Mouse (Mus musculus): Measurements from ENCODE around the gene Ercc2. TPM values are rescaled to one million over a fixed set of nuclear protein-coding genes. Genes with fewer than 3 reads are reported as not detected.
A peak's percentile ranks its signal among the peaks of the same experiment; 100 is the strongest.

The Ercc2 gene
- polyA plus RNA-seq, 1 experiment from 2014 or later = 22.8 TPM

- peaks cover 36% of the 10 kb centered on the region for H3K4me1 ChIP-seq
- WGBS = under 1% methylated on average over 31 of the region's 31 CpGs
- H3K9ac ChIP-seq (replicated peaks) = peak overlapping the region; percentile 65
- H3K27ac ChIP-seq (replicated peaks) = peak overlapping the region; percentile 87
- H3K36me3 ChIP-seq = peaks cover 13% of the 10 kb centered on the region
- no peaks in the 10 kb centered on the region for H3K9me3 ChIP-seq
- peak overlapping the region; percentile 82 for H3K4me2 ChIP-seq (replicated peaks)
- peak; percentile 95 for ATAC-seq (replicated peaks)
- H3K27me3 ChIP-seq = 0 out of 2 replicates have a peak, but pooled peaks cover 8% of the 10 kb centered on the region
- H3K4me3 ChIP-seq = peak overlapping the region; percentile 60
Measured at GRCm38 (mm10) chr7:19344938-19345471, 36.8 kb upstream of the Ercc2 start.

DNA sequence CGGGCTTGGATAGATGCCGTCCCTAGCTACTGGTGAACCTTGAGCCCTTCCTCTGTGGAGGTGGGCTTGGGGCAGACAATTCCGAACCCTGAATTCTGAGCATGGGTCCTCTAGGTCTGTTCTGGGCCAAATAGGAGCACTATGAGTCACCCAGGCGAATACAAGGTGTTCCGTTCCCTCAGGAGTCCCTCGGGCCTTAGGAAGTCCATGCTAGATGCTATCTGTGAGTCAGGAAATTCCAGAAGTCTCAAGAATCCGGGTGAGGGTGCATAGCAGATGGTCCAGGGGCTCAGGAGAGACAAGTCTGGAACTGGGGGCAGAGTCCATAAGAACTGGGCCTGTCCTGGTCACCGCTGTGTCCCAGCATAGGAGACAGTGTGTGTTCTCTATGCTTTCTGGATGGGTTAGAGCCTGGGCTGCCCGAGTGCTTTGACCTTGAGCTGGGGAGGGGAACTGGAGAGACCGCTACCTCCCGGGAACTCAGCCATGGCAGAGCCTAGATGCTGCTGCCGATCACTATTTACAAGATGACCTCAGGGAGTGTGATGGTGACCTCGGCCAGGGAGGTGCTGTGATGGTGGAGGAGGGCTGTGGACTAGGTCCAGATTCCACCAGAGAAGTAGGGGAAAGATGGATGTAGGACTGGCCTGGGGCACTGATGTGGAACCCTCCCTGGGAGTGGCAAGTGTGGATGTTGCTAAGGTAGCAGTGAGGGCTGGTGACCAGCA, 32.5 kb upstream of the Ercc2 start:
- ATAC-seq (replicated peaks) = no peak
- 91% methylated on average over 13 of the region's 13 CpGs for WGBS
- Histone ChIP-seq H3K9ac (replicated peaks) (no peak overlapping the region), H3K4me2 (replicated peaks) (no peak overlapping the region), H3K9me3 (no peaks in the 10 kb centered on the region), H3K4me1 (peaks cover 13% of the 10 kb centered on the region), H3K36me3 (peaks cover 47% of the 10 kb centered on the region), H3K4me3 (no peak overlapping the region), H3K27ac (replicated peaks) (no peak overlapping the region), H3K27me3 (no peaks in the 10 kb centered on the region)

GRCm38 (mm10) chr7:19350221-19350620, 31.6 kb upstream of the Ercc2 start:
- WGBS = 95% methylated on average over 8 of the region's 8 CpGs
- Histone ChIP-seq H3K4me2 (replicated peaks) (no peak overlapping the region), H3K27me3 (no peaks in the 10 kb centered on the region), H3K9me3 (no peaks in the 10 kb centered on the region), H3K36me3 (peaks cover 55% of the 10 kb centered on the region), H3K4me3 (no peak overlapping the region), H3K27ac (replicated peaks) (no peak overlapping the region), H3K4me1 (peaks cover 9% of the 10 kb centered on the region), H3K9ac (replicated peaks) (no peak overlapping the region)
- no peak for ATAC-seq (replicated peaks)

DNA sequence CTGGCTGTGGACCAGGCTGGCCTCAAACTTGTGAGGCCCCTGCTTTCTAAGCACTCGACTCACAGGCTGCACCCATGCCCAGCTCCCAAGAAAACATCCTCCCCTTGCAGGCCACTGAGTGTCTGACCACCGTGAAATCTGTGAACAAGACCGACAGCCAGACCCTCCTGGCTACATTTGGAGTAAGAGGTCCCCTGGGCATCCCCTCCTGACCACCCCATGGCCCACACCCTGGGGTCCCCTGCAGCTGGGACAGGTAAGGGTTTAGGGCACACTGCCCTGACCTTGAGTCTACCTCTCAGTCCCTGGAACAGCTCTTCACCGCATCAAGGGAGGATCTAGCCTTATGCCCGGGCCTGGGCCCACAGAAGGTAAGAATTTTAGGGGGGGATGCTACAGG, 26.8 kb upstream of the Ercc2 start:
- H3K27ac ChIP-seq (replicated peaks) = no peak overlapping the region
- no peak for ATAC-seq (replicated peaks)
- no peaks in the 10 kb centered on the region for H3K27me3 ChIP-seq
- WGBS = 93% methylated on average over 5 of the region's 5 CpGs
- H3K4me2 ChIP-seq (replicated peaks) = no peak overlapping the region
- H3K4me3 ChIP-seq = no peak overlapping the region
- no peak overlapping the region for H3K9ac ChIP-seq (replicated peaks)
- H3K4me1 ChIP-seq = peaks cover 14% of the 10 kb centered on the region
- peaks cover 52% of the 10 kb centered on the region for H3K36me3 ChIP-seq
- H3K9me3 ChIP-seq = no peaks in the 10 kb centered on the region

GRCm38 (mm10) chr7:19356311-19356710, 25.5 kb upstream of the Ercc2 start:
- 85% methylated on average over 10 of the region's 10 CpGs for WGBS
- no peak for ATAC-seq (replicated peaks)
- Histone ChIP-seq H3K4me3 (no peak overlapping the region), H3K4me1 (peaks cover 27% of the 10 kb centered on the region), H3K4me2 (replicated peaks) (no peak overlapping the region), H3K36me3 (peaks cover 42% of the 10 kb centered on the region), H3K9ac (replicated peaks) (no peak overlapping the region), H3K9me3 (no peaks in the 10 kb centered on the region), H3K27me3 (no peaks in the 10 kb centered on the region), H3K27ac (replicated peaks) (no peak overlapping the region)

GRCm38 (mm10) chr7:19357381-19358375, 24.1 kb upstream of the Ercc2 start:
- H3K4me2 ChIP-seq (replicated peaks) = peak overlapping the region; percentile 96
- H3K4me1 ChIP-seq = peaks cover 37% of the 10 kb centered on the region
- WGBS = 91% methylated on average over 25 of the region's 25 CpGs
- H3K4me3 ChIP-seq = peak overlapping the region; percentile 68
- H3K27ac ChIP-seq (replicated peaks) = no peak overlapping the region
- H3K27me3 ChIP-seq = no peaks in the 10 kb centered on the region
- H3K9me3 ChIP-seq = no peaks in the 10 kb centered on the region
- H3K9ac ChIP-seq (replicated peaks) = 0 out of 2 replicates have a peak overlapping the region, but pooled peaks have one; percentile 64
- no peak for ATAC-seq (replicated peaks)
- peaks cover 30% of the 10 kb centered on the region for H3K36me3 ChIP-seq

GRCm38 (mm10) chr7:19358634-19359033, 23.2 kb upstream of the Ercc2 start:
- WGBS = 21% methylated on average over 13 of the region's 13 CpGs
- Histone ChIP-seq H3K27ac (replicated peaks) (no peak overlapping the region), H3K36me3 (peaks cover 21% of the 10 kb centered on the region), H3K4me2 (replicated peaks) (peak overlapping the region; percentile 96), H3K4me1 (peaks cover 37% of the 10 kb centered on the region), H3K9me3 (no peaks in the 10 kb centered on the region), H3K27me3 (no peaks in the 10 kb centered on the region), H3K9ac (replicated peaks) (peak overlapping the region; percentile 64), H3K4me3 (peak overlapping the region; percentile 68)
- ATAC-seq (replicated peaks) = no peak

DNA sequence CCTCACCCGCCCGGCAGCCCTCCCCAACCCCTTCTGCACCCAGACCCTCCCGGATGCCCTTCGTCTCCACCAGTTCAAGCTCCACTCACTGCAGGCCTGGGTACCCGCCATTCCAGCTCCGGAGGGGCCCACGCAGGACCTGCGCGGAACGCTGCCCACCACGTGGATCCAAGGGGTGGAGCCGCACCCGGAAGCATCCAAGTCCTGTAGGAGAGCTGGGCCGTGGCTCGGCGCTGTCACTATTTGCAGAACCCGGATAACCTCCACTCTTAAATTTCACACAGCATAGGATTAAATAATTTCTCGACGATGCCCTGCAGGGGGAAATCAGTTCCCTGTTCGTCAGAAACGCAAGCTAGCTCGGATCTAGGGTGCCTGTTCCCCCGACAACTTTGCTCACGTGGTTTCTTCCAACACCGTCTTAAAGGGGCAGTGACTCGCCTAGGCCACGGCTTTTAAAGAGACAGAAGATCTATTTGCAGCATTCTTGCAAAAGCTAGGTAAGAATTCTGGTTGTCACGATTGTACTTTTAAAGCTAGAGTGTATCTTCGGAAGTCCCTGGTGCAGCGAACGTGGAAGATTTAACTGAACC, 22.4 kb upstream of the Ercc2 start, which contains the start of the genes Cd3eap and Ppp1r13l:
Cd3eap (minus strand) TSS at position 185 of the 593 bp plus-strand sequence.
Ppp1r13l (plus strand) TSS at position 451 of the 593 bp plus-strand sequence.
- WGBS = under 1% methylated on average over 30 of the region's 31 CpGs
- H3K36me3 ChIP-seq = peaks cover 17% of the 10 kb centered on the region

GRCm38 (mm10) chr7:19359892-19360641, 21.7 kb upstream of the Ercc2 start:
- Histone ChIP-seq H3K36me3 (peaks cover 11% of the 10 kb centered on the region), H3K4me1 (peaks cover 37% of the 10 kb centered on the region), H3K9me3 (no peaks in the 10 kb centered on the region), H3K9ac (replicated peaks) (peak overlapping the region; percentile 64), H3K4me3 (peak overlapping the region; percentile 68), H3K4me2 (replicated peaks) (peak overlapping the region; percentile 96), H3K27ac (replicated peaks) (peak overlapping the region; percentile 58), H3K27me3 (no peaks in the 10 kb centered on the region)
- peak; percentile 78 for ATAC-seq (replicated peaks)
- under 1% methylated on average over 45 of the region's 45 CpGs for WGBS

More for the DNA sequence above, 22.4 kb upstream of the Ercc2 start, which contains the start of the genes Cd3eap and Ppp1r13l:
- peak within 1 kb of the TSS; percentile 58 for H3K27ac ChIP-seq (replicated peaks)
- no peaks in the 10 kb centered on the region for H3K9me3 ChIP-seq
- H3K4me2 ChIP-seq (replicated peaks) = peak within 1 kb of the TSS; percentile 96
- H3K9ac ChIP-seq (replicated peaks) = peak within 1 kb of the TSS; percentile 64
- H3K4me1 ChIP-seq = peaks cover 37% of the 10 kb centered on the region
- ATAC-seq (replicated peaks) = peak; percentile 83
- no peaks in the 10 kb centered on the region for H3K27me3 ChIP-seq
- peak within 1 kb of the TSS; percentile 68 for H3K4me3 ChIP-seq

DNA sequence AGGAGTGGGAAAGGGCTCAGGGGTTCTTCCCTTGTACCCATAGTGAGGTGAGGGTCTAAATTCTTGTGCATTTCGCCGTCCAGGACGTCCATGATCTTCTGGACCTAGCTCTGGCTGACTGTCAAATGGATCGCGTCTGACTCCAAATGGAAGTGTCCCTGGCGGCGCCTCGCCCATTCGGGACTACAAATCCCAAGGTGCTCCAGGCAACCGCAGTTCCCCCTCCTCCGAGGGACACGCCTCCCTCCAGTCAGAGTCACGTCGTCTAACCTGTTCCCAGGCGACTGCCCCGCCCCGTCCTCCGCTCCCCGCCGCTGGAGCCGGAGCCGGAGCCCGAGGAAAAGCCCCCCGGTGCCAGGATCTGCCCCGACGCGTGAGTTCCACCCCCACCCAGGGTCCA, 20.9 kb upstream of the Ercc2 start:
- Histone ChIP-seq H3K9ac (replicated peaks) (peak overlapping the region; percentile 64), H3K9me3 (no peaks in the 10 kb centered on the region), H3K27me3 (no peaks in the 10 kb centered on the region), H3K4me3 (peak overlapping the region; percentile 68), H3K27ac (replicated peaks) (peak overlapping the region; percentile 56), H3K4me2 (replicated peaks) (peak overlapping the region; percentile 96), H3K4me1 (peaks cover 37% of the 10 kb centered on the region), H3K36me3 (0 out of 2 replicates have a peak, but pooled peaks cover 6% of the 10 kb centered on the region)
- ATAC-seq (replicated peaks) = peak; percentile 77
- WGBS = under 1% methylated on average over 27 of the region's 27 CpGs

GRCm38 (mm10) chr7:19361720-19362119, 20.1 kb upstream of the Ercc2 start:
- no peaks in the 10 kb centered on the region for H3K36me3 ChIP-seq
- H3K4me2 ChIP-seq (replicated peaks) = peak overlapping the region; percentile 96
- whole genome bisulfite sequencing = 11% methylated on average over 16 of the region's 16 CpGs
- ATAC-seq (replicated peaks) = no peak
- no peaks in the 10 kb centered on the region for H3K9me3 ChIP-seq
- peak overlapping the region; percentile 68 for H3K4me3 ChIP-seq
- H3K4me1 ChIP-seq = peaks cover 37% of the 10 kb centered on the region
- no peak overlapping the region for H3K27ac ChIP-seq (replicated peaks)
- H3K9ac ChIP-seq (replicated peaks) = peak overlapping the region; percentile 64; the same call in 1 of the 2 replicates
- H3K27me3 ChIP-seq = no peaks in the 10 kb centered on the region
